Mouse (Mus musculus) brain, adult 2 months (tissue): ENCODE measurements around the gene Dusp8.

Source experiments
- DNase-seq: peaks from one replicate; pipeline ENCODE4 v3.0.0; 2011; ENCODE audit warnings: low read depth, low spot score

The Dusp8 gene

GRCm38 (mm10) chr7:142055431-142055830 lies 40.2 kb downstream of the Dusp8 start:
- no peak for DNase-seq

- DNase-seq = no peak
These were observed 45.1 kb downstream of the Dusp8 start for GRCm38 (mm10) chr7:142050536-142050935.

GRCm38 (mm10) chr7:142045932-142046331 lies 49.7 kb downstream of the Dusp8 start:
- DNase-seq = no peak

GRCm38 (mm10) chr7:142045344-142045743 lies 50.3 kb downstream of the Dusp8 start:
- no peak for DNase-seq

- no peak for DNase-seq
These were observed 54.9 kb downstream of the Dusp8 start for GRCm38 (mm10) chr7:142040756-142041155.

DNA sequence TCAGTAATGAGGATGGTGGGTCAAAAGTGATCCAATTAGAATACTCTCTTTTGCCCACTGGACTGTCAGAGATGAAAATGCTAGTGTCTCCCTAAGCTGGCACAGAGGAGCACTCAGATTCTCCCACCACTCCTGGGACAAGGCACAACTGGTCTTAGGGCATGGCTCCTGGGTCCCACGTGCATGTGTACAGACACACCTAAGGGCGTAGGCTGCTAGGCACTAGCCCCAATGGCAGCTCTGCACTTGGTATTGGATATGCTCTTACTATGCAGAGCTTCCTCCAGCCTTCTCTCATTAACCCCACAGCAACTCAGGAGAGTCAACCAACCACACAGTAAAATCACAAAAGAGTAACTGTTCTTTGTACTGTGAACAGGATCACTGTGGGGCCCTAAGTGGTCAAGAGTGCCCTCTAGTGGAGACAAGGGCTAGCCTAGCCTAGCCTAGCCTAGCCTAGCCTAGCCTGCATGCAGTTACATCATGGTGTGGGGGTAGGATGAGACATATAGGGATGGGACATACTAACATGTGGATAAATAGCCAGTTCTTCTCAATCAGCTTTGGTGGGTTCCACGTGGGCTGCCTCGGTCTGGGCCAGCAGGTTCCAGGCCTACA lies 58.0 kb downstream of the Dusp8 start:
- peak; percentile 77 for DNase-seq

DNA sequence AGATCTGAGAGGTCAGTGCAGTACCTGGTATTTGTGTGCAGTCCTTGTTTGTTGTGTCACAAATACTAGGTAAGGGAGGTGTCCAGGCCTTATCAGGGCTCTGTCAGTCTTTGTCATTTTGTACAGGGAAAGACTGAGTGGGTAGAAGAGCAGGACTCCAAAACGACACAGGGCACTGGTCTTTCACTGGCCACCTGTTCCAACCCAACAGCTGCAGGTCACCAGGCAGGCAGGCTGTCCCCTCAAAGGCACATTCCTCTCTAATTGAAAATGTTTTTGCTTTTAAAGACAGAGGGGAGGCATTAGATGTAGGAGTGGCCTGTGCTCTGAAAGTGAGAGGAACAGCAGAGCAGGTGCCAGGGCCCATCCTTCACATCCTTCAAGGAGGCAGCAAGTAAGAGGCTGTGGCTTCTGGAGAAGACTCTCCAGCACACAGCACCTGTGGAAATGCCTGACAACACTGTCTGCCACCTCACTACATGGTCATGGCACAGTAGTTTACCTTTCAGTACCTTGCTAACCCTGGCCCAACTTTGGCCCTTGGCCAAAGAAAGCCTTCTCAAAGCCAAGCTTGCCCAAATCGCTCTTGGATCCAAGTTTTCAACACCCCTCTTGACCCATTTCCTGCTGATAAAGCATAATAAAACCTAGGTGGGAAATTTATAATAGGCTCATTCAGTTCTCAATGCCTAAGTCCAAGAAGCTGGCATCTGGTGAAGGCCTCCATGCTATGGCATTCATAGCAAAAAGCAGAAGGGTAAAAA lies 60.4 kb downstream of the Dusp8 start:
- DNase-seq = no peak

GRCm38 (mm10) chr7:142034198-142034597 lies 61.4 kb downstream of the Dusp8 start:
- DNase-seq = peak; percentile 75

DNA sequence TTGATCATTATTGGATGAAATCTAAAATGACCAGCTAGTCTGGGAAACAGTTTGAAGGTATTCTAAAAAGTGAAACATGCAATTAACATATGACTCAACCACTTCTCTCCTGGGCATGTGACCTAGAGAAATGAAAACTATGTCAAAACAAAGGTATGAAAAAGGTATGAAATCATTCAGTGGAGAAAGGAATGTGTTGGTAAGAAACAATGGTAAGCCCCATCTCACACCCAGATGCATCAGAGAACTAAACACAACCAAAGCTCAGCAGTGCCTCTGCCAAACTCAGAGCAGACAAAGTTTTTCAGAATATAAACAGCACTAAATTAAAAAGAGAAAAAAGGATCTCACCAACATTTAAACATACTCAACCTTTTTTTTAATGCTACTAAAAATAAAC lies 65.6 kb downstream of the Dusp8 start:
- no peak for DNase-seq
